Mouse (Mus musculus): ENCODE data around the gene Trp73.

DNA sequence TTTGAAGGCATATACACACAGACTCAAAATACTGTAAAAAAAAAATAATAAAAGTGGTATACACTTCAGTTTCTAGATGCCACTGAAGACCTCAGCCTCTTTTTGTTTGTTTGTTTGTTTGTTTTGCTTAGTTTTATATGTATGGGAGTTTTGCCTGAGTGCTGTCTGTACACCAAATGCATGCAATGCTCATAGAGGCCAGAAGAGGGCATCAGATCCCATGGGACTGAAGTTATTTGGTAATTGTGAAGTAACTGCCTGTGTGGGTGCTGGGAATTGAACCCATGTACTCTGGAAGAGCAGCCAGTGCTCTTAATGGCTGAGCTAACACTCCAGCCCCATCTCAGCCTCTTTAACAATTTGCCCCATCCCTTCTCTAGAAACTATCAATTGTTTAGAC, 111.4 kb downstream of the Trp73 start:
- TF ChIP-seq CTCF (IDR thresholded peaks at IDR 0.05; ENCODE audit: low read depth) (peak; percentile 35; the same call in 1 of the 2 replicates), EP300 (IDR thresholded peaks at IDR 0.05; ENCODE audit: low read depth) (no peak)

Measured in heart, postnatal 0 days (tissue).